Mouse (Mus musculus): ENCODE results near the gene Cxcl14. TPM values are rescaled to one million over a fixed set of nuclear protein-coding genes. Genes with fewer than 3 reads are reported as not detected.

The Cxcl14 gene
- 125 and 137 TPM in 2 replicates for polyA plus RNA-seq (2012; rRNA removed)

DNA sequence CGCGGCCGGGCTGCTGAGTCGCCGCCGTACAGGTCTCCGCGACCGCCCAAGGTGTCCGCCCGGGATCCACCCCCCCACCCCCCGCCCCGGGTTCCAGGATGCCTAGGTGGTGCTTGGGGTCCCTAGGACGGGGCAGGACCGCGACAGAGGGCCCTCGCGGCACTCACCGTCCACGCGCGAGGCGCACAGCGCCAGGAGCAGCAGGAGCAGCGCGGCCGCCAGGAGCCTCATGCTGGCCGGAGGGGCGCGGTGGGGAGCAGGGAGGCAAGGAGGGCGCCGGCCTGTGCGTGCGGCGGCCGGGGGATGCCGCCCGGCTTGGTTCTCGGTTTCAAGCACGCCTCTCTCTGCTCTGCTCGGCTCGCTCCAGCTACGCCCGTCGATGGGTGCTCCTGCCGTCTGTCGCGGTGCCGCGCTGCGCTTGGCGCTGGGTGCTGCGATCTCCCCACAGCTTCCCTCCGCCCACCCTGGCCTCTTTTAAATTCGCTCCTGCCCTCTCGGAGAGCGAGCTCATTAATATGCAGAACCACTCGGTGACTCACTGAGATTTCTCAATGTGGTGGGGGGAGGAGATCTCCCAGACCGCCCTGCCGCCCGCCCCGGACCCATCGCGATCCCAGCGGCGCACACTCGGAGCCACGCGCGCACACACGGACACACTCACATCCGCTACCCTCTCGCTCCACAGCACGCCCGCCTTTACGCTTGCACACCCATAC lies at the start of gene Cxcl14:
TSS of gene Cxcl14 (minus strand) at position 609 of the 716 bp plus-strand sequence.
- peak; percentile 41 to 72 for DNase-seq (ENCODE audit: extremely low spot score in 1 of 2, low spot score in 1 of 2)

DNA sequence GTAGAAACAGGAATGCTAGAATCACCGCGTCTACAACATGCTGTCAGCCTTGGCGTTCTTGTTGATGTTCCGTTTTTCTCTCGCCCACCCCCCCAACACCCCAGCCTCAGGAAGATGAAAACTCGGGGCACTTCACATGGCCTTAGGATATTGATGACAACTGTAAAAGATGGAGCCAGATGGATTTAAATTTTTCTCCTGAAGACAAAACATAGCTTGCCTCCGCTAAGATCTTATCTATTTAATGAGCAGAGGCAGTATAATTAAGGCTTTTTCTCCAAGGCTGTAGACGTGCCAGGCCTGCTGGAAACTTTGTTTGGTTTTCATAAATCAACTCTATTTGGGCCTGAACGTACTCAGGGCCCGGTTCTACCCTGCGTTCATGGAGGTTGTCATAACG lies 48.0 kb upstream of the Cxcl14 start:
- no peak for DNase-seq (ENCODE audit: extremely low spot score in 1 of 2, low spot score in 1 of 2)

DNA sequence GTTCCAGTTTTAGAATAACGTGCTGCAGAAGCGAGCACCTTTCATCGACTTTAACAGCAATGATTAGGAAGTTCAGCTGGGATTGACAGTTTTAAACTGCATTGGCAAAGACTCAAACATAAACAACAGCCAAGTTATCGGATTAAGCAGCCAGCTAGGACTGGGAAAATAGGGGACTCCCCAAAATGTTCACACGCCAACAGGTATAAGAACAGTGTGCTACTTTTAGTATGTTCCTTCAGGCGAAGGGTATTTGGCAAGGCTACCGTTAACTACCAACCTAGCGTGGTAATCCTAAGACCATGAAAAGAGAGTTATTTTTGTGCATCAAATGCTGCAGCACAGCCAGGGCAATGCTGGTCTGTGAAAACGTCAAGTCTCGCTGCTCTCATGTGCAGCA lies 46.1 kb upstream of the Cxcl14 start:
- DNase-seq (ENCODE audit: extremely low spot score in 1 of 2, low spot score in 1 of 2), result no peak

DNA sequence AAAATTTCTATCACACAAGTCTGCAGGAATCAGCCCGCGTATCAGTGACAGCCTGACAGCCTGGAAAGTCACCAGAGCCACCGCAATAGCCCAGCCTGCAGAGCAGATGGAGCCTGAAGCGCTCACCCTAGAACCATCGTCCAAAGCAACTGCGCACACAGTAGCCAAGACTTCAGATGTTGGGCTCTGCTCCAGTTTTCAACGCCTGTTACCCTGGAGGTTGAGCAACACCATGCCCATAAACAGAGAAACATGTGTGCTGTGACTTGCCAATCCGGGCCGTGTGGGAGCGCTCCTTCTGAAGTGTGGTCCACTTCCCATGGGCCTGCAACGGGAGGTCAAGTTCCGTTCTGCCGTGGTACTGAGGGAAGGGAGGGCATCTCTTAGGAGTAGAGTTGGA lies 44.2 kb upstream of the Cxcl14 start:
- no peak for DNase-seq (ENCODE audit: extremely low spot score in 1 of 2, low spot score in 1 of 2)

DNA sequence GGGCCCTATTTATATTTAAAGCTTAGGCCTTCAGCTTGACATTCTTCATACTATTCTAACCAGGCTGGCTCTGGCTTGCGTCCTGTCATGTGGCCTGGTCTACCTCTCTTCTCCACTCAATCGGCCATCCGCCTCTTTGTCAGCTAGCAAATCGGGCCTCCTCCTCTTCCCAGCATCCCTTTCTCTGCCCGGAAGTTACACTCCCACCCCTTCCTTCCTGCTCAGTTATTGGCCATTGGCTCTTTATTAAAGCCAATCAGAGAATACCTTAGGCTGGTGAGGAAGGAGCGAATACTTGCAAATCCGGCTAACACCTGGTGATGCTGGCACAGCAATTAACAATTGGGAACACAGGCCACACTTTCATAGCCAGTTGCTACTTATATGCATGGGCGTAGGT lies 43.5 kb upstream of the Cxcl14 start:
- no peak for DNase-seq (ENCODE audit: extremely low spot score in 1 of 2, low spot score in 1 of 2)

DNA sequence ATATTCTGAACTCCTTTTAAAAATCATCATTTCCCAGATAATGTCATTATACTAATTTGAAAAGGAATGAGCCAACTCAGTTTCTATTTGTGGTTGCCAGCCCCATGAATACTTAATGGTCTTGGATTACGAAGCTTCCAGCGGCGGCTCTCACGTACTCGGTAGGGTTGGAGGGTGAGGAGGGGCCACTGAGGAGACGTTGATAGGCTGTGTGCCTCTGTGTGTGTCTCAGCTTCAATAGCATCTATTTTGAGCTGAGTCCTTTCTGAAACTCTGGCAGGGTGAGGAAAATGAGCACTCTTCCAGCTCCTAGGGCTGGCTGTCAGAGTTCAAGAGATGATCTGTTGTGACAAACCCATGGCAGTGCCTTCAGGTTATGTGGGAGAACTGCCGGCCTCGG lies 40.6 kb upstream of the Cxcl14 start:
- DNase-seq (ENCODE audit: extremely low spot score in 1 of 2, low spot score in 1 of 2), result peak in 1 of 2 experiments; percentile 23

DNA sequence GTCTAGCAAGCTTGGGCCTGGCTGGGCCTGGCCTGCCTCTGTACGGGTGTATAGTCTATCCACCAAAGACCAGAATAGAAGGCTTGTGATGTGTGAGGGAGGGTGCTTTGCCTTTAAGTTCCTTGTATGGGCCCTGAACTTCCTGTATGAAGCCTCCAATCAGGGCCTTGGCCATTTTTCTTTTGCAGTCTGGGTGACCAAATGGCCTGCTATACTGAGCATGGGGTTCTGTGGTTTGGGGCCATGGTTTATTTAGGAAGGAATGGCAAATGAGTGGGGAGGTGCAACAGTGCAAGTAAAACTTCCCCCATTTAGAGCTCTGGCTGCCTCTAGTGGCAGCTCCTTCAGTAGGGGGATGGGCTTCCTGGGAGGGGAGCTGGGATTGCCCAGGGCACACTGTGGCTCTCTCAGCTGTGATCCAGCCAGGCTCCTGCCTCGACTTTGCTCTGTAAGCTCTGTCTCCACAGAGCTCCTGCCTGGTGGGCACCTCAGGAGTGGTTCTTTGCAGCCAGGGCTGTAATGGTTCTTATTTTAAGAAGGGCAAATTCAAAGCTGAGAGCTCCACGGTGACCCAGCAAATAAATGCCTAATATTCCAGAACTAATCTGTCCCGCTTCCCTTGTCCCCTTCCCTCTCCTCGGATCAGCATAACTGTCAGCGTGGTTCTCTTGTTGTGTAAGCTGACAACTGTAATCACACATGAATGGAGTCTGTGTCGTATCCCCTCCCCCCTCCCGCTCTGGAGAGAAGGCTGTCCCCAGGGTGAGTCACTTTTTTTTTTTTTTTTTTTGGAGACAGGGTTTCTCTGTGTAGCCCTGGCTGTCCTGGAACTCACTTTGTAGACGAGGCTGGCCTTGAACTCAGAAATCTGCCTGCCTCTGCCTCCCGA lies 38.7 kb upstream of the Cxcl14 start:
- no peak for DNase-seq (ENCODE audit: extremely low spot score in 1 of 2, low spot score in 1 of 2)

DNA sequence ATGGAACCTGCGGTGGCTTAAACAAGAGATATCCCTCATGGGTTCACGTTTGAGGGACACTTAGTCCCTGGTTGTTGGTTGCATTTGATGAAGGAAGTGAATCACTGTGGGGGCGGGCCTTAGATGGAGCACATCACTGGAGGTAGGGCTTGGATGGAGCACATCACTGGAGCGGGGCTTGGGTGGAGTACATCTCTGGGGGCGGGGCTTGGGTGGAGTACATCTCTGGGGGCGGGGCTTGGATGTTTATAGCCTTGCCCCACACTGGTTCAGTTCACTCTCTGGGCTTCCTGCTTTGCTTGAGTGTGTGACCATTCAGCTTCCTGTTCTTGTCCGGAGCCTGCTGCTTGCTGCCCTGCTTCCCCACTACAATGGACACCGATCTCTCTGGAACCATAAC lies 37.9 kb upstream of the Cxcl14 start:
- DNase-seq (ENCODE audit: extremely low spot score in 1 of 2, low spot score in 1 of 2), result no peak

DNA sequence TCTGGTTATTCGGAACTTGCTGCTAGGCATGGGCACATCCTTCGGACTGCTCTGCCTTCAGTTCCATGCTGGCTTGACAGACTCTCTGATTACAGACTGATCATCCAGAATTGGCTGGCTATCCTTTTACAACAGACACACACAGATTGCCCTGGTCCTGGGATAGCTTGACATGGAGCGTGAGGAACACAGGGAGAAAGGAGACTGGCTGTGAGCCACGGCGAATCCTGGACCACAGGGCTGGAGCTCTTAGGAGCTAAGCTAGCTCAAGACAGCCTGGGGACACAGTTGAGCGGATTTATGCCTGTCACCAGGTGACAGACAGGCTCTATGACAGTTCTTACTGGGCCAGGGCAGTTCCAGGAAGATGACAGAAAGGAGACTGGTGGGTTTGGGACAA lies 36.0 kb upstream of the Cxcl14 start:
- no peak for DNase-seq (ENCODE audit: extremely low spot score in 1 of 2, low spot score in 1 of 2)

DNA sequence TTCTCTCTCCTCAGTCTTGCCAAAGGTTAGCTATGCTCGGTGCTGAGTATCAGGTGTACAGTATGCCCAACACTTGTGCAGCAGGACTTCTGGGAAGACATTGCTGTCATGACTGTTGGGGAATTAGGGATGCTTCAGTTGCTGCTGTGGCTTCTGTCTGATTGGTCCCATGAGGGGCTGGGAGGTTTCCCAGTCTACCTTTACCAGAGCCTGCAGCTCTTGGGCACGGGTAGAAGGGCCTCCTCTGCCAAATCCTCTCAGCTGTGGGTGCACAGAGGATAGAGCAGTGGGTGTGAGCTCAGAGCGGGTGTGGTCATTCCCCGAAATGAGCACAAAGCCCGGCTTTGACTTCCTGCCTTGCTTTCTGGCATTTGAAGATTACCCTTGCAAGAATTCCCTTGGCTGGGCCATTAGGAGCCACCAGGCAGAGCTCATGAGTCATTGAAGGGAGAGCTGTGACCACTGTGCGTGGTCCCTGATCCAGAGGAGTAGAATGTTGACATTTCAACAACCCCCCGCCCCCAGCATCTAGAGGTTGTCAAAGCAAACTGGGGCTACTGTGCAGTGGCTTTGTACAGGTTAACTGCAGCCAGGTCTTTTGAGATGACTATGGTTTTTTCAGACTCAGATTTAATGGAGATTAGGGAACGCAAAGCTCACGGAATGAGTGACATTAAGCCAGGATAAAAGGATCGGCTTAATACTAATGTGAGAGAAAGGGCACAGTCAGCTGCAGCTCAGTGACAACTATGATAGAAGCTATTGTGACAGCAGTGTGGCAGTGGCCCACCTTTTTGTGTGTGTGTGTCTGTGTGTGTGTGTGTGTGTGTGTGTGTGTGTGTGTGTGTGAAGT lies 34.5 kb upstream of the Cxcl14 start:
- no peak for DNase-seq (ENCODE audit: extremely low spot score in 1 of 2, low spot score in 1 of 2)

DNA sequence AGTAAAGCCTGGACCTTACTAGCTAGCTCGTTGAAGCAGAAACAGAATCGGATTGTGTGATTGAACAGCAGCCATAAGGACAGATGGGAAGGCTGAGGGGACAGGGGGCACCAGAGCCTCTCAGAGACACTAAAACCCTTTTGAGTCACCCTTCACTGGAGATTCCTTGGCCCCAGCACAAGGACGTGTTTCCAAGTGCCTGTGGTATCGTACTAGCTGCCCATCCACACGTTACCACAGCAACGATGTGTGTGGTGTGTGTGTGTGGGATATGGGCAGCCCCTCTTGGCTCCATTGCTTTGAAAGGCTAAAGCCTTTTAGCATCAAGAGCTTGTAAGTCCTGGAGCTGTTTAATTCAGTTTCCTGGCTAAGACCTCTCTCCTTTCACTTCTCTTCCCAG lies 33.4 kb upstream of the Cxcl14 start:
- DNase-seq (ENCODE audit: extremely low spot score in 1 of 2, low spot score in 1 of 2), result no peak

DNA sequence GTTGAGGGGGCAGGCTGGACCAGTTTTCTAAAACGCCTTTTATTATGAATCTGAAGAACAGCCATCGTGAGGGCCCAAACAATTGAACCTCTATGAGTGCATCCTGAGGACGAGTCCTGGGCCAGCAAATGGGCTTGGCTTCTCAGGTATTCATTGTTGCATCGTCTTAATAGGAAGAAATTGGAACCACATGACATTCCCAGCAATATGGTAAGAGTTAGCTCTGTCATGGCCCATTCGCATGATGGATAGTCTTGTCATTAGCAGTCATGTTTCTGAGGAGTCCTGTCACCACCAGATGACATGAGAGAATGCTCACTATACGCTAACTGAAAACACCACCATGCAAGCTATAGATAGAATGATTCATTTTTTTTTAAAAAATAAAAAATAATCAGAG lies 32.8 kb upstream of the Cxcl14 start:
- no peak for DNase-seq (ENCODE audit: extremely low spot score in 1 of 2, low spot score in 1 of 2)

DNA sequence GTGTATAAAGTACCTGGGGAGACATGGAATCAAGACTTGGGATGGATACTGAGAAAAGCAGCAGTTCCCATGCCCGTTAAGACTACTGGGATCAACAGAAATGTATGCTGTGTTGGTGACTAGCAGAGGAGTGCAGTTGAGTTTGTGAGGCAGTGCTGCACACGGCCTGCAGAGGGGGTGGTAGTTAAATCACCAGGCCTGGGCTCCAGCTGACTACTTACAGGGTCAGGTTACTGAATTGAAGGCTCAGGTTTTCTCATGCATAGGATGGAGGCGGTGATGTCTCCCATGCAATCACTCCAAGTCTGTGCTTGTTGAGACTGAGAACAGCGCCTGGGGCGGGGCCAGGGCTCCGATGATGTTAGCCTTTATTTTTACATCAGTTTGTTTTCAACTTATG lies 31.4 kb upstream of the Cxcl14 start:
- no peak for DNase-seq (ENCODE audit: extremely low spot score in 1 of 2, low spot score in 1 of 2)

DNA sequence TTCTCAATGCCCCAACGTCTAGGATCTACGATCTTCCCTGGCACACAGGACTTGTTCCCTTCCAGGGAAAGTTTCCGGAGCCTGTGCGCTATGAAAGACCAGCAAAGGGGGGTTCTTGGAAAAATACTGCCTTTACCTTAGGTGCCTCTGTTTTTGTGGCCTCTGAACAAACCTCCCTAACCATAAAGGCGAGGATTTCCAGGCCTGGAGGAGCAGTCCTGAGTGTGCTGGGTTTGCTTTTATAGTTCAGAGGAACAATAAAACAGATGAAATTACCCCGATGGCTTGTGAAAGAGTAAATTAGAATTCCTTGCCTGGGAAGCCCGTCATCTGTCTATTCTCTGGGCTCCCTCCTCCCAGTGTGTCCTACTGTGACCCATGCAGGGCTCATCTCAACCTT lies 25.3 kb upstream of the Cxcl14 start:
- no peak for DNase-seq (ENCODE audit: extremely low spot score in 1 of 2, low spot score in 1 of 2)

DNA sequence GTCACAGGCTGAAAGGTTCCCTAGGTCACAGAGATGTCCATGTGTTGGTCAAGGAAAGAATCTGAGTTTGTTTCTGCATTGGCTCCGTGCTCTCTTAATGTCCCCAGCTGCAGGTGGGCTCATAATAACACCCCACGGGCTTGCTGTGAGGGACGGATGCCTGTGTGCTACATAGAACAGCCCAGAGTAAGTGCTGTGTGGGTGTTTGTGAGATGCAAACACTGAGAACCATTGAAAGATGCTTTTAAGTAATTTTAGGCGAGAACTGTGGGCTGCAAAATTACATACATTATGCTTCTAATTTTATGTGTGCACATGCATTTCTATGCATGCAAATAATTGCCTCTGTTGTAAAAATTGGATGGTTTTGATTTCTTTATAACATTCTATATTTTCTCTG lies 20.6 kb upstream of the Cxcl14 start:
- peak; percentile 19 to 58 for DNase-seq (ENCODE audit: extremely low spot score in 1 of 2, low spot score in 1 of 2)

DNA sequence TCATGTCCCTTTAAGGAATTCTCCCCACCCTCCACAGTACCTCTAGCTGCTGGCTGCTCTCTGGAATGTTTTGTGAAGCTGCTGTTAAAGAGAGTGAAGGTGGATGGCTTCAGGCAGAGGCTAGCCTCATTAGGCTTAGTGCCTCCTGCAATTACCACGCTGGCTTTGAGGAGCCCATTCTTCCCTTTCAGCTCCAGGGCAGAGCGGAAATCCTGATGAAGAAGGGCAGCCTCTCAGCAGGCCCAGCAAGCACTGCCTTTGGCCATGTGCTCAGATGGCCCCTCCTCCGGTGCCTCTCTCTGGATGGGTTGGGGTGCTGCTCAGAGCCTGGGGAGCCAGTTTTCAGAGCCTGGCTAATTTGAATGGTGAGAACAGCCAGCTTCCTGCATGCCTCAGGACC lies 18.9 kb upstream of the Cxcl14 start:
- peak in 1 of 2 experiments; percentile 10 for DNase-seq (ENCODE audit: extremely low spot score in 1 of 2, low spot score in 1 of 2)

DNA sequence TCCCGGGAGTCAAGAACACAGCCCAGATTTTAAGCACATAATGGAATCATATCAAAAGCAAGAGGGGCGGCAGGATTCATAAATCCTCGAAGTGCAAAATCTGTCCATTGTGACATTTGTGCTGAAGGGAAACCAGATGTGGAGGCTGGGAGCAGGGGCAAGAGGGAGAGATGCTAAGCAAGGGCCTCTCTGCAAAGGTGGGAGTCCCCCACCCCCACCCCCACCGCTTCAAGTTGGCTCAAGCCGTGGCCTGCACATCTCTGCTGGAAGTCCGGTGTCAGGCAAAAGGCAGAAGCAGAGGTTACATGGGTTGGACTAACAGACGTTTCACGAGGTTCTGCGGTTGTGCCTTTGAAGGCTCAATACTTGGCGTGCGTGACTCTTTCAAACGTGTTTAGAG lies 8.7 kb upstream of the Cxcl14 start:
- DNase-seq (ENCODE audit: extremely low spot score in 1 of 2, low spot score in 1 of 2), result no peak

DNA sequence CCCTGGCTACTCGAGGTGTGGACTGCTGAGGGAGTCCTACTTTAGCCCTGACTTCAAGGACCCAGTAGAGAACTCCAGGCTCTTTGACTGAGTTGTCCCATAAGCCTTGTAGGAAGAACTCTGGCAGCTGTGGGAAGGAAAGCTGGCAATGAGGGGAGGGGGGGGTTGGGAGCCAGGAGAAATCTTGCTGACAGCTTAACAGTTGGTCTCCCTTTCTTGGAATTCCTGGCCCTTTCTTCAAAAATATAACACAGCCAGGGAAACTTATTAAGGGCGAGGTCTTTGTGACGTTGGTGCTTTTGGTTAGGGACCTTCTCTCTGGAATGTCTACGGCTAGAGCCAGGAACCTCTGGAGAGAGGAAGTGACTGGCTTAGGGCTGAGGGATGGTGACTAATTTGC lies 8.1 kb upstream of the Cxcl14 start:
- DNase-seq (ENCODE audit: extremely low spot score in 1 of 2, low spot score in 1 of 2), result no peak

DNA sequence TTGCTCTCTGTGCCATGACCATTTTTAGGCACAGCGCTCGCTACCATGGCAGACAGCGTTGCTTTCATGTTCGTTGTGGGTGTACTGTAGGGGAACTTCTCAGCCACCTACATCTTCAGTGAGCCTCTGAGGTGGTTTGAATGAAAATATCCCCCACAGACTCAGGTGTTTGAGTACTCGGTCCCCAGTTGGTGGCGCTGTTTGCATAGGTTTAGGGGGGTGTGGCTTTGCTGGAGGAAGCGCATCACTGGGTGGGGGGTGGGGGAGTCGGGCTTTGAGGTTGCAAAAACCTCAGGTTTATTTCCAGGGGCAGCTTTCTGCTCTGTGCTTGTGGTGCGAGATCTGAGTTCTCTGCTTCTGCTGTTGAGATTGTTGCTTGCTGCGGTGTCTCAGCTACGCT lies 3.0 kb upstream of the Cxcl14 start:
- DNase-seq (ENCODE audit: extremely low spot score in 1 of 2, low spot score in 1 of 2), result no peak

DNA sequence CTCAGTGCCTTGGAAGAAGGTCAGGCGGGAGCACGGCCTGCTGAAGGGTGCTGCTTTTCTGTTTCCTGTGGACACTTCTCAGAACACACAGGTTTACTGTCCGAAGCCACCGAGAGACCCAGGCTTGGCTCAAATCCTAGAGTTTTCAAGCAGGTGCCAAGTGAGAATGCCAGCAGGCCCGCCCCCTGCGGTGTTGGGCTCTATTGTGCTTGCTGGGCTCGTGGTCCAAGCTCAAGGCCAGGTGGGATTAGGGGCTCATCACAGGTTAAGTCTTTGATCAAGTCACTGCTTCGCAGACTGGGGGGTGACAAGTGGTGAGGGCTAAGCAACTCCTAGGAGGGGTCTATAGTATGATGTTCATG lies 289 bp upstream of the Cxcl14 start:
- DNase-seq (ENCODE audit: extremely low spot score in 1 of 2, low spot score in 1 of 2), result no peak

DNA sequence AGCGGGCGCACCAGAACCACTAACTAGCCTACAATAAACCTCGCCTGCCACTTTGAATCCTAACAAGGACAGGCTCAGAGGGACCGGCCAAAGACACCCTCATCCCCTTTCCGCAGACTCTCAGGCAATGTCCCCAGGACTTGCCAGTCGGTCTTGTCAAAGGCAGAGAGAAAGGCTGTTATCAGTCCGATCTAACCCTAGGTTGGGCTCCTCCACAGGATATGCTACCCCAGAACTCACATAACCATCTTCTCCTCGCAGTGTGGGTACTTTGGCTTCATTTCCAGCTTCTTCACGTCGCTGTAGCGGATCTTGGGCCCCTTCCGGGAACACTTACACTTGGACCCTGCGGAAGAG lies 787 bp downstream of the Cxcl14 start:
- no peak for DNase-seq (ENCODE audit: extremely low spot score in 1 of 2, low spot score in 1 of 2)
